Mouse (Mus musculus) hindlimb bud, embryonic 11.5 days (tissue): ENCODE measurements around the gene Sh3kbp1.
"Not testable (repeated sequence)": the region's sequence is repeated elsewhere in the genome, so short reads cannot be mapped to it uniquely, and the experiment has no call there.

Experiments
- DNase-seq: peaks from one replicate; pipeline ENCODE4 v3.0.0-alpha.2; 2012; ENCODE audit warnings: low read depth, low spot score; ENCODE audit errors: extremely low spot score

The Sh3kbp1 gene

GRCm38 (mm10) chrX:159626907-159627587 is at the start of gene Sh3kbp1:
Gene Sh3kbp1, plus strand, starts transcription at chrX:159627272.
- DNase-seq: no peak

GRCm38 (mm10) chrX:159584738-159585137 is 42.3 kb upstream of the Sh3kbp1 start:
- not testable (repeated sequence) for DNase-seq

- no peak for DNase-seq
Observed at GRCm38 (mm10) chrX:159591633-159592032, 35.4 kb upstream of the Sh3kbp1 start.

GRCm38 (mm10) chrX:159597502-159597901 is 29.6 kb upstream of the Sh3kbp1 start:
- DNase-seq: no peak

- DNase-seq: no peak
Observed at GRCm38 (mm10) chrX:159604832-159605231, 22.2 kb upstream of the Sh3kbp1 start.

GRCm38 (mm10) chrX:159606936-159607335 is 20.1 kb upstream of the Sh3kbp1 start:
- DNase-seq: peak; percentile 12

- no peak for DNase-seq
Observed at GRCm38 (mm10) chrX:159626208-159626906, 715 bp upstream of the Sh3kbp1 start.

GRCm38 (mm10) chrX:159627588-159628566 is 805 bp downstream of the Sh3kbp1 start:
- no peak for DNase-seq

- DNase-seq: no peak
Observed at GRCm38 (mm10) chrX:159628629-159629028, 1.6 kb downstream of the Sh3kbp1 start.

GRCm38 (mm10) chrX:159629203-159629602 is 2.1 kb downstream of the Sh3kbp1 start:
- no peak for DNase-seq

GRCm38 (mm10) chrX:159638500-159639227 is 11.6 kb downstream of the Sh3kbp1 start:
- DNase-seq: no peak

GRCm38 (mm10) chrX:159639991-159640390 is 12.9 kb downstream of the Sh3kbp1 start:
- no peak for DNase-seq

- DNase-seq: no peak
Observed at GRCm38 (mm10) chrX:159645314-159645713, 18.2 kb downstream of the Sh3kbp1 start.

GRCm38 (mm10) chrX:159647564-159647963 is 20.5 kb downstream of the Sh3kbp1 start:
- no peak for DNase-seq

- no peak for DNase-seq
Observed at GRCm38 (mm10) chrX:159648598-159648997, 21.5 kb downstream of the Sh3kbp1 start.

- DNase-seq: no peak
Observed at GRCm38 (mm10) chrX:159650130-159650678, 23.1 kb downstream of the Sh3kbp1 start.

- DNase-seq: no peak
Observed at GRCm38 (mm10) chrX:159650727-159651126, 23.7 kb downstream of the Sh3kbp1 start.

- DNase-seq: no peak
Observed at GRCm38 (mm10) chrX:159671388-159671787, 44.3 kb downstream of the Sh3kbp1 start.

- no peak for DNase-seq
Observed at GRCm38 (mm10) chrX:159672466-159672865, 45.4 kb downstream of the Sh3kbp1 start.

- DNase-seq: no peak
Observed at GRCm38 (mm10) chrX:159676242-159676641, 49.2 kb downstream of the Sh3kbp1 start.
